Comparison of ENCODE assay signal across 33 mouse cellular contexts in the genomic region with DNA sequence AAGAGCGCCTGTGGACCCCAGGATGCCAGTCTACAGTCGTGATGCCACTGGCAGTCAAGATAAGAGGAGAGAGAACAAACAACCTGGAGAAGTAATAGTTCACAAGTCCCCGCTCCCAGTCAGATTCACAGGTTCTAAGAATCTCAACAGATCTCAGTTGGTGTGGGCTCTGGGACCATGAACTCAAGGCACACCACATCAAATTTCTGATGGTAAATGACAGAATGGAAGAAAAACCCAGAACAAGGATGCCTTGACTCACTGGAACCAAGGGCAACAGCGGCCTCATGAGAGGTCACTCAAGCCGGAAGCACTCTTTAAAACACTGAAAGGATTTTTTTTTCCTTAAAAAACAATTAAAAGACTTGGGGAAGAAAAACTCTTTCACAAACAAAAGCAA.
"Had no signal": no experiment of that assay in that cellular context is flagged by ENCODE, and none has a peak within 500 bp of the region (broad histone marks: within the 10 kb centered on the region; RNA-seq: fewer than 3 reads in every experiment).

No protein-coding gene starts in this region.

- H3K4me3 ChIP-seq: heart, embryonic 10.5 days; heart, embryonic 12.5 days; heart, embryonic 13.5 days; heart, embryonic 15.5 days; hindbrain, embryonic 10.5 days; hindbrain, embryonic 12.5 days; hindbrain, embryonic 13.5 days; hindbrain, embryonic 15.5 days; intestine, embryonic 15.5 days; kidney, embryonic 15.5 days; layer of hippocampus, adult 2 months had no signal

- H3K36me3 ChIP-seq: heart, embryonic 10.5 days; heart, embryonic 12.5 days; heart, embryonic 13.5 days; heart, embryonic 15.5 days; hindbrain, embryonic 10.5 days; hindbrain, embryonic 12.5 days; hindbrain, embryonic 13.5 days; hindbrain, embryonic 15.5 days; intestine, embryonic 15.5 days; kidney, embryonic 15.5 days had no signal

- H3K9me3 ChIP-seq: heart, embryonic 10.5 days; heart, embryonic 12.5 days; heart, embryonic 13.5 days; heart, embryonic 15.5 days; hindbrain, embryonic 10.5 days; hindbrain, embryonic 12.5 days; hindbrain, embryonic 13.5 days; hindbrain, embryonic 15.5 days; intestine, embryonic 15.5 days; kidney, embryonic 15.5 days had no signal

- DNase-seq: heart, postnatal 10 days; heart, postnatal 14 days; heart, postnatal 36 days; heart, postnatal 4 days; kidney, adult 11 months; kidney, adult 18-20 months; kidney, adult 2 months; kidney, adult 8-10 months; kidney, adult 9 months; kidney, postnatal 10 days; kidney, postnatal 14 days; kidney, postnatal 36 days; kidney, postnatal 4 days; layer of hippocampus, adult 9-11 months; layer of hippocampus, postnatal 36 days had no signal

- H3K27me3 ChIP-seq: heart, embryonic 12.5 days; heart, embryonic 13.5 days; heart, embryonic 15.5 days; hindbrain, embryonic 13.5 days; hindbrain, embryonic 15.5 days; intestine, embryonic 15.5 days; kidney, embryonic 15.5 days had no signal

- H3K9ac ChIP-seq: heart, embryonic 12.5 days; heart, embryonic 13.5 days; heart, embryonic 15.5 days; hindbrain, embryonic 12.5 days; hindbrain, embryonic 13.5 days; hindbrain, embryonic 14.5 days; hindbrain, embryonic 15.5 days; intestine, embryonic 15.5 days; kidney, embryonic 15.5 days had no signal

- H3K4me2 ChIP-seq: heart, embryonic 12.5 days; heart, embryonic 13.5 days; heart, embryonic 15.5 days; hindbrain, embryonic 12.5 days; hindbrain, embryonic 13.5 days; hindbrain, embryonic 14.5 days; hindbrain, embryonic 15.5 days; intestine, embryonic 15.5 days; kidney, embryonic 15.5 days had no signal

- H3K4me1 ChIP-seq: hindbrain, embryonic 10.5 days; kidney, embryonic 15.5 days had no signal

- ATAC-seq: hindbrain, embryonic 16.5 days; hindbrain, postnatal 0 days; inflammation-experienced regulatory T-cells, adult 6 months; intestine, embryonic 15.5 days; intestine, embryonic 16.5 days; intestine, postnatal 0 days had no signal

- H3K27ac ChIP-seq: heart, embryonic 10.5 days; heart, embryonic 13.5 days; heart, embryonic 15.5 days; hindbrain, embryonic 10.5 days; hindbrain, embryonic 12.5 days; hindbrain, embryonic 13.5 days; hindbrain, embryonic 14.5 days; hindbrain, embryonic 15.5 days; hindbrain, postnatal 0 days; intestine, embryonic 15.5 days; kidney, embryonic 15.5 days; kidney, postnatal 0 days; layer of hippocampus, adult 2 months had no signal
